Mouse (Mus musculus): Measurements from ENCODE around the gene Mamld1. TPM values are rescaled to one million over a fixed set of nuclear protein-coding genes. Genes with fewer than 3 reads are reported as not detected.
"Not testable (repeated sequence)": the region's sequence is repeated elsewhere in the genome, so short reads cannot be mapped to it uniquely, and the experiment has no call there.

Mamld1 gene
- 3.5 and 4.3 TPM in 2 replicates for polyA plus RNA-seq (2014; fragmentation: Nextera tagmentation; extraction: Ambion mirVana)

DNA sequence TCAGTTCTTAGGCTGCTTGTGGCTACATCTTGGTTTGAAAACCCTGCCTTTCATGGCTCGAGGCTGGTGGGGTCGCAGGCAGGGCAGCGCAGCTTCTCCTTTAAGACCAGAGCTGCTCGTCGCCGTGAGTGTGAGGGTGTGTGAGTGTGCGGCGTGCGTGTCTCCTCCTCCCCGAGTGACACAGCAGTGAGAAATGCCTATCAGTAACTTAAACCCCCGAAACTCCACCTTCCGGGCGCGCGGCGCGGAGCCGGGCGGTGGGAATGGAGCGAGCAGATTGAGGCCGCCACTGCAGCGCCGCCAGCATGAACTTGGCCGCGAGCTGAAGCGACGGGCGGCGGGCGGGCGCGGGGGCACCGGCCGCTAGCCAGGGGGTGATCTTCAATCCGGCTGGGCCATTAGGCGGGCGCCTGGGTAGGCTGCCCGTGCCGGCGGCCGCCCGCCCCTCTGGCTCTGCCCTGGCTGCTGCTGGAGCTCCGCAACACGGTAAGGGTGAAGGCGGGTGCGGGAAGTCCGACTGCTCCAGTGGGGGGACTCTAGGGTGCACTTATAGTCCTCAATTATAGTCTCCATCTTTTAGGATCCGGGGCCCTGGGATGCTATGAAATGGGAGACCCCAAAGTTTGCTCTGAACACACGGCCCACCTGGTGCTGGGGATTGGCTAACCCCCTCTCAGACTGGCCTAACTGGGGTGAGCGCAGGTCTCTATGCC, at the start of gene Mamld1:
Mamld1 (plus strand) TSS at position 393 of the 713 bp plus-strand sequence.
- Histone ChIP-seq H3K36me3 (ENCODE audit: control insufficient read depth, insufficient read depth, low read length) (no peaks in the 10 kb centered on the region), H3K27me3 (ENCODE audit: control insufficient read depth, insufficient read depth, low read length) (peaks cover 20% of the 10 kb centered on the region), H3K9ac (ENCODE audit: low read depth, low read length) (peak within 1 kb of the TSS; percentile 58), H3K4me1 (ENCODE audit: control insufficient read depth, insufficient read depth, low read length) (no peaks in the 10 kb centered on the region), H3K4me3 (ENCODE audit: low read depth, low read length) (peak within 1 kb of the TSS; percentile 45), H3K27ac (ENCODE audit: low read depth, low read length) (no peak within 1 kb of the TSS), H3K9me3 (replicated peaks; ENCODE audit: control insufficient read depth, low read length) (no peaks in the 10 kb centered on the region), H3K4me2 (peak within 1 kb of the TSS; percentile 73)
- 11% methylated on average over 42 of the region's 50 CpGs for WGBS (ENCODE audit: insufficient replicate concordance)
- no peak for ATAC-seq (replicated peaks; ENCODE audit: insufficient number of reproducible peaks, low FRiP score, low TSS enrichment)

DNA sequence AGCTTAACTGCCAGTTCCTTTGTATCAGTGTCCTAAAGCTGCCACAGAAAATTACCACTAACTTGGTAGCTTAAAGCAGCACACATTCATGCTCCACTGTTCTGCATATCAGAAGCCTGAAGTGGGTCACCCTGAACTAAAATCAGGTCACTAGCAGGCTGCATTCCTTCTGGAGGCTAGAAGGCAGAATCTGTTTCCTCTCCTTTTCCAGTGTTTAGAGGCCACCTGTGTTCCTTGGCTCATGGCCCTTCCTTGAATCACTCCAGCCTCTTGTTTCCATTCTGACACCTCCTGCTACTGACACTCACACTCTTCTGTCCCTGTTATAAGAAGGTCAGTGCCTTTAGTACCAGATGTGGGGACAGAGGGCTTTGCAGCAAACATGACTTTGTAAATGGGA, 25.3 kb upstream of the Mamld1 start:
- no peak overlapping the region for H3K4me2 ChIP-seq
- ATAC-seq (replicated peaks; ENCODE audit: insufficient number of reproducible peaks, low FRiP score, low TSS enrichment), result no peak
- no peaks in the 10 kb centered on the region for H3K9me3 ChIP-seq (replicated peaks; ENCODE audit: control insufficient read depth, low read length)
- H3K4me1 ChIP-seq (ENCODE audit: control insufficient read depth, insufficient read depth, low read length), result no peaks in the 10 kb centered on the region; the same call in 1 of the 2 replicates
- H3K27me3 ChIP-seq (ENCODE audit: control insufficient read depth, insufficient read depth, low read length), result no peaks in the 10 kb centered on the region
- no peak overlapping the region for H3K27ac ChIP-seq (ENCODE audit: low read depth, low read length)
- H3K36me3 ChIP-seq (ENCODE audit: control insufficient read depth, insufficient read depth, low read length), result no peaks in the 10 kb centered on the region
- H3K4me3 ChIP-seq (ENCODE audit: low read depth, low read length), result no peak overlapping the region
- H3K9ac ChIP-seq (ENCODE audit: low read depth, low read length), result no peak overlapping the region

DNA sequence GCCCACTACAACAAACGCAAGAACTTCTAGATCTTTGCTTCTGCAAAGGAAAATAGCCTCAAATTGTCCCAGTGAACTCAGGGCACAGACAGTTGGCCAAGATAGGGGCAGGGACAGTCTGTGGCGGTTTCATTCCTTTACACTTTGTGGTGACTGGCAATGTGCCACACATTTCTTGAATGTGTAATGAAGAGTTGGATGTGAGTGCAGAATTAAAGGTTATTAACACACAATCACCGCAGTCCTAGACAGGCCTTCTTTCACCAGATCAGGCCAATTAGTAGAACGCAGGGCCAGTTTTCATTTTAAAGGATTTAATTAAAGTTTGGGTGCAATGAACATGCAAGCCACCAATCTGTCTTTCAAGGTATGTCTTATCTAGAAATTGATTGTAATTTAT, 22.0 kb upstream of the Mamld1 start:
- Histone ChIP-seq H3K36me3 (ENCODE audit: control insufficient read depth, insufficient read depth, low read length) (no peaks in the 10 kb centered on the region), H3K4me1 (ENCODE audit: control insufficient read depth, insufficient read depth, low read length) (no peaks in the 10 kb centered on the region; the same call in 1 of the 2 replicates), H3K9ac (ENCODE audit: low read depth, low read length) (no peak overlapping the region), H3K27me3 (ENCODE audit: control insufficient read depth, insufficient read depth, low read length) (no peaks in the 10 kb centered on the region), H3K4me2 (no peak overlapping the region), H3K9me3 (replicated peaks; ENCODE audit: control insufficient read depth, low read length) (no peaks in the 10 kb centered on the region), H3K27ac (ENCODE audit: low read depth, low read length) (no peak overlapping the region), H3K4me3 (ENCODE audit: low read depth, low read length) (no peak overlapping the region)
- 73% methylated on average over 4 of the region's 4 CpGs for WGBS (ENCODE audit: insufficient replicate concordance)
- ATAC-seq (replicated peaks; ENCODE audit: insufficient number of reproducible peaks, low FRiP score, low TSS enrichment), result no peak

DNA sequence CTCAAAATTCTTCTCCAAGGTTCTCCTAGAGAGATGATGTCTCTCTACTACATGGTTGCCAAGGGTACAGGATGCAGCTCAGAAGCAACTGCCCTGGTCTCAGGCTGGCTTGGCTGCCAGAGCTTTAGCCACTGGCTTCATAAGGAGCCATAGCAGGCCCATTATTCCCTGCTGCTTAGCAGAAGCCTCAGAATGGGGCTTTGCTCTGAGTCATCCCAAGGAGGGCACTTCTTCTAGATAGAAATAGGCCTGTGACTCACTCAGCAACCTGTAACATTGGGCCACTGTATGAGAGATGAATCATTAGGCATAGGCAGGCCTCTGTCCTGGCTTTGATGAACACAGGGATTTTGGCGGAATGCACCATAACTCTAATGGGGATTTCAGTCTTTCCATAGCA, 21.1 kb upstream of the Mamld1 start:
- H3K27ac ChIP-seq (ENCODE audit: low read depth, low read length); H3K4me2 ChIP-seq; H3K4me3 ChIP-seq (ENCODE audit: low read depth, low read length); H3K27me3 ChIP-seq (ENCODE audit: control insufficient read depth, insufficient read depth, low read length); H3K36me3 ChIP-seq (ENCODE audit: control insufficient read depth, insufficient read depth, low read length); H3K9ac ChIP-seq (ENCODE audit: low read depth, low read length); H3K9me3 ChIP-seq (replicated peaks; ENCODE audit: control insufficient read depth, low read length); H3K4me1 ChIP-seq (ENCODE audit: control insufficient read depth, insufficient read depth, low read length); ATAC-seq (replicated peaks; ENCODE audit: insufficient number of reproducible peaks, low FRiP score, low TSS enrichment): not testable (repeated sequence)
- 83% methylated on average over 1 of the region's 1 CpGs for WGBS (ENCODE audit: insufficient replicate concordance)

DNA sequence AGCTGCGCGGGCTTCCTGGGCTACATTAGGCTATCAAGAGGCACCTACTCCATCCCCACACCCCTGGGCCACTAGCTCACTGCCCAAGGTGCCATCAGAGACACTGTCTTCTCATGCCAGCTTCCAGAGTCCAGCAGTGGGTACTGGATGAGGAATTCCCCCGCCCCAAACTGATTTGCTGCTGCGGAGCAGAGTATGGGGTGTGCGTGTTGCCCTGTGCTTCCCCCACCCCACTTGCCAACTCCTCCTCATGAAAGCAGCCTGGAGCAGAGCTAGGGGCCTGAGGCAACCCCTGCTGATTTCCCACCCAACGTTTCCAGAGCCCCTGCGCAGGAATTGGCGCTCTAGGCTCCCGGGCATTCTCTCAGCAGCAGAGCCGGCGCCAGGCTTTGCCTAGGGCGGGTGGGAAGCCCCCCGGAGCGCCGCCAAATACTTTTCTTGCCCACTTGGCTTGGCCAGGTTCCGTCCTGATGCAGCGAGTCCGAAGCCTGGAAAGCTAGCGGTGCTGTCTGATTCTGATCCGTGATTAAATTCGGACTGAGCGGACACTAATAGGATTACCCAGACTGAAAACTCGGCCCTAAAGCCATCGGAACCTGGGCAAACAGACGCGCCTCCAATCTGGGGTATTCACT, 738 bp downstream of the Mamld1 start:
- 12% methylated on average over 25 of the region's 26 CpGs for WGBS (ENCODE audit: insufficient replicate concordance)
- no peak for ATAC-seq (replicated peaks; ENCODE audit: insufficient number of reproducible peaks, low FRiP score, low TSS enrichment)
- Histone ChIP-seq H3K36me3 (ENCODE audit: control insufficient read depth, insufficient read depth, low read length) (no peaks in the 10 kb centered on the region), H3K9ac (ENCODE audit: low read depth, low read length) (peak overlapping the region; percentile 58), H3K4me1 (ENCODE audit: control insufficient read depth, insufficient read depth, low read length) (no peaks in the 10 kb centered on the region), H3K27ac (ENCODE audit: low read depth, low read length) (no peak overlapping the region), H3K27me3 (ENCODE audit: control insufficient read depth, insufficient read depth, low read length) (peaks cover 20% of the 10 kb centered on the region), H3K9me3 (replicated peaks; ENCODE audit: control insufficient read depth, low read length) (no peaks in the 10 kb centered on the region), H3K4me3 (ENCODE audit: low read depth, low read length) (peak overlapping the region; percentile 45), H3K4me2 (peak overlapping the region; percentile 73)

DNA sequence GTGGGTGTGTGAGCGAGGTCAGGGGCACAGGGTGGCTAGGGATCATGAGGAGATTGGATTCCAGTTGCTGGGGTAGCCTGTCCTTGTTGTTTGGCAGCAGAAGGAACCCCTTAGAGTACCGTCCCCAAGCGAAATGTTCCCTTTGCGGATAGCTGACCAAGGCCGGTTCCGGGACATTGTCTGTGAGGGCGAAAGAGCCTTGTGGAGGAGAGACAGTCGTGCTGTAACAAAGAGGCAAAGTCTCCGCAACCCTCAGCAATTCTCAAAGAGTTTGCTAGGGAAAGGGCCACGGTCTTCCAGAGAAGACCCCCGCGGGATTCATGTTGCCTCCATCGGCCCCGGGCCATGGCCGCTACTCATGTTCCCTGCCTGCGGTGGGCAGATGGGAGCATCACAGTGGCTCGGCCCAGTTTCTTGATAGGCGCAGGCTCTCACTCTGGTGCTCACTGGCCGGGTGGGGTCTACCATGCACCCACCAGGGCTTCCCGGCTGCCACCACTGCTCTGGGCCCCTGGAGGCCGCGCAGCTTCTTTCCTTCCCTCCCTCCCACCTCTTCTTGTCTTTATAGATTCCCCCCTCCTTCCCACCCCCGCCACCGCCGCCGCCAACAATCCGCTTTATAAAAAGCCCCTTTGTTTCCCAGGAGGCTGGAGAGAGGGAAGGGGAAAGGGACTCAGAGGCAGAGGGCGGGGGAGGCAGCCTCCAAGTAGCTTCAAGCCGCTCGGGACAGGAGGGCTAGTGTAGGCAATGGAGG, 1.5 kb downstream of the Mamld1 start:
- Histone ChIP-seq H3K4me1 (ENCODE audit: control insufficient read depth, insufficient read depth, low read length) (no peaks in the 10 kb centered on the region), H3K9ac (ENCODE audit: low read depth, low read length) (peak overlapping the region; percentile 58), H3K27ac (ENCODE audit: low read depth, low read length) (no peak overlapping the region), H3K4me2 (peak overlapping the region; percentile 73), H3K4me3 (ENCODE audit: low read depth, low read length) (peak overlapping the region; percentile 45), H3K27me3 (ENCODE audit: control insufficient read depth, insufficient read depth, low read length) (peaks cover 20% of the 10 kb centered on the region), H3K36me3 (ENCODE audit: control insufficient read depth, insufficient read depth, low read length) (no peaks in the 10 kb centered on the region), H3K9me3 (replicated peaks; ENCODE audit: control insufficient read depth, low read length) (no peaks in the 10 kb centered on the region)
- 22% methylated on average over 30 of the region's 30 CpGs for WGBS (ENCODE audit: insufficient replicate concordance)
- peak; percentile 52 for ATAC-seq (replicated peaks; ENCODE audit: insufficient number of reproducible peaks, low FRiP score, low TSS enrichment)

DNA sequence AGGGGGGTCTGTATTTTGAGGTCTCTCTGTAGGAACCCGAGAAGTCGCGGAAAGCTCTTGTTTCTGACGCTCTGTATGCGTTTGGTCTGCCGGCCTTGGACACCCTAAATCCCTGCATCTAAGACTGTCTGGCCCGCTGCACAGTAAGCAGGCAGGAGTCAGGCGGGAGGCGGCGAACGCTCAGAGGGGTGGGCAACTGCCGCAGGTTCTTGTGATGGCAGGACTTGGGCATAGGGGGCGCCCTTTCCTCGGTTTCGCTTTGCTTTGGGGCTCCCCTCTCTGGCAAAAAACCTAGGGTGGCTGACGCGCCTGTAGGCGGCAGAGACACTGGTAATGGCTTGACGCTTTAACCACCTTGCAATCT, 2.0 kb downstream of the Mamld1 start:
- H3K9me3 ChIP-seq (replicated peaks; ENCODE audit: control insufficient read depth, low read length), result no peaks in the 10 kb centered on the region
- no peak overlapping the region for H3K27ac ChIP-seq (ENCODE audit: low read depth, low read length)
- peaks cover 20% of the 10 kb centered on the region for H3K27me3 ChIP-seq (ENCODE audit: control insufficient read depth, insufficient read depth, low read length)
- peak overlapping the region; percentile 45 for H3K4me3 ChIP-seq (ENCODE audit: low read depth, low read length)
- WGBS (ENCODE audit: insufficient replicate concordance), result 19% methylated on average over 19 of the region's 19 CpGs
- no peaks in the 10 kb centered on the region for H3K36me3 ChIP-seq (ENCODE audit: control insufficient read depth, insufficient read depth, low read length)
- H3K4me2 ChIP-seq, result peak overlapping the region; percentile 73
- 0 out of 2 replicates have a peak, but pooled peaks have one; percentile 23 for ATAC-seq (replicated peaks; ENCODE audit: insufficient number of reproducible peaks, low FRiP score, low TSS enrichment)
- H3K9ac ChIP-seq (ENCODE audit: low read depth, low read length), result peak overlapping the region; percentile 58
- H3K4me1 ChIP-seq (ENCODE audit: control insufficient read depth, insufficient read depth, low read length), result no peaks in the 10 kb centered on the region

DNA sequence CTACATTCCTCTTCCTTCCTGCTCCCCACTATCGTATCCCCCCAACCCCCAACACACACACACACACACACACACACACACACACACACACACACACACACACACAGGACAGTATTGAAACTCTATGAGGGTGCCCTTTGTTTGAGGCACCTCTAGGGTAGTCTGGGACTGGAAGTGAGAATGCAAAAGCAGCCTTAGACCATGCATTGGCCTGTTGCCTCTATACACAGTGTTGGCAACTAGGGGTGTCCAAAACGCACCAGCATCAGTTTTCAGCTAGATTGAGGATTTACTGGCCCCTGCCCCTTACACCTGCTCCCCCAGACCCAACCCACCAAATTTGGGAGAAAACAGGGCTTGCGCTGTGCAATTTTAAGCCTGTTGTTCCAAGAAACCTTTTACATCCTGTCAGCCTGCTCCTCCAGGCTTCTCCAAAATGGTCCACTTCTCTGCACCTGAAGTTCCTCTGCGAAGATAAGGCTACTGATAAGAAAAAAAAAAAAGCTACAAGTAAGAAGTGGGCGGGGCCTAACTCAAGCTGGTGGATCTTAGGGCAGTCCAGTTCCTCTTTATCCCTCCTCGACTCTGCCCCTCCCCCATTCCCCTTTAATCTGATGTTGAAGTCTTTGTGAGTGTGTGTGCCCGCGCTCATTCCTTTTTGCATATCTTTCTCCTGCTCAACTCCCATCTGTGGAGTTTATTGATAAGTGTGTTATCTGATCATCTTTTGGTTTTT, 2.6 kb downstream of the Mamld1 start:
- H3K4me2 ChIP-seq, result peak overlapping the region; percentile 73
- H3K4me1 ChIP-seq (ENCODE audit: control insufficient read depth, insufficient read depth, low read length), result no peaks in the 10 kb centered on the region
- H3K27me3 ChIP-seq (ENCODE audit: control insufficient read depth, insufficient read depth, low read length), result peaks cover 19% of the 10 kb centered on the region
- peak overlapping the region; percentile 45 for H3K4me3 ChIP-seq (ENCODE audit: low read depth, low read length)
- 23% methylated on average over 7 of the region's 8 CpGs for WGBS (ENCODE audit: insufficient replicate concordance)
- no peak overlapping the region for H3K27ac ChIP-seq (ENCODE audit: low read depth, low read length)
- ATAC-seq (replicated peaks; ENCODE audit: insufficient number of reproducible peaks, low FRiP score, low TSS enrichment), result no peak
- H3K36me3 ChIP-seq (ENCODE audit: control insufficient read depth, insufficient read depth, low read length), result no peaks in the 10 kb centered on the region
- no peaks in the 10 kb centered on the region for H3K9me3 ChIP-seq (replicated peaks; ENCODE audit: control insufficient read depth, low read length)
- H3K9ac ChIP-seq (ENCODE audit: low read depth, low read length), result no peak overlapping the region

Data from heart, embryonic 11.5 days (tissue).